Mouse (Mus musculus) embryonic facial prominence, embryonic 11.5 days (tissue): ENCODE data around the gene Tcte3. TPM values are rescaled to one million over a fixed set of nuclear protein-coding genes. Genes with fewer than 3 reads are reported as not detected.
"Not testable (repeated sequence)": the region's sequence is repeated elsewhere in the genome, so short reads cannot be mapped to it uniquely, and the experiment has no call there.

Source experiments
- ATAC-seq: fragments of 200-750 bp; cut with Nextera tagmentation; replicated peaks from 2 replicates; pipeline ENCODE4 v1.8.0; 2017; ENCODE audit warnings: low read depth; ENCODE audit not compliant: insufficient number of reproducible peaks, low FRiP score, low TSS enrichment
- DNase-seq: peaks from one replicate; pipeline ENCODE4 v3.0.0-alpha.2; 2015; ENCODE audit warnings: low spot score
- H3K27ac ChIP-seq: fragments of 300-500 bp; sonication (generic); replicated peaks from 2 replicates; pipeline ENCODE4 v1.5.1; 2014; ENCODE audit warnings: mild to moderate bottlenecking, low read depth, low read length, control low read depth
- H3K27me3 ChIP-seq: fragments of 300-500 bp; sonication (generic); 2 replicates; pipeline ENCODE4 v1.6.1; 2014; ENCODE audit warnings: mild to moderate bottlenecking, low read length, moderate library complexity, mixed read lengths; ENCODE audit not compliant: control insufficient read depth, insufficient read depth
- H3K36me3 ChIP-seq: fragments of 300-500 bp; sonication (generic); replicated peaks from 2 replicates; pipeline ENCODE4 v1.6.1; 2014; ENCODE audit warnings: low read depth, mild to moderate bottlenecking, low read length, moderate library complexity, mixed read lengths; ENCODE audit not compliant: control insufficient read depth, insufficient read depth
- H3K4me1 ChIP-seq: fragments of 300-500 bp; sonication (generic); 2 replicates; pipeline ENCODE4 v1.6.1; 2014; ENCODE audit warnings: low read length, mixed read lengths; ENCODE audit not compliant: control insufficient read depth, insufficient read depth
- H3K4me2 ChIP-seq: fragments of 300-500 bp; sonication (generic); 2 replicates; pipeline ENCODE4 v1.6.1; 2014; ENCODE audit warnings: low read depth, mild to moderate bottlenecking, control low read depth, low read length, moderate library complexity
- H3K4me3 ChIP-seq: fragments of 300-500 bp; sonication (generic); 2 replicates; pipeline ENCODE4 v1.5.1; 2014; ENCODE audit warnings: low read depth, low read length, control low read depth
- H3K9ac ChIP-seq: fragments of 300-500 bp; sonication (generic); replicated peaks from 2 replicates; pipeline ENCODE4 v1.6.1; 2014; ENCODE audit warnings: mild to moderate bottlenecking, control low read depth, low read length
- H3K9me3 ChIP-seq: fragments of 300-500 bp; sonication (generic); replicated peaks from 2 replicates; pipeline ENCODE4 v1.6.1; 2016; ENCODE audit warnings: mild to moderate bottlenecking, low read length, inconsistent platforms, mixed read lengths; ENCODE audit not compliant: control insufficient read depth
- WGBS: fragments of 180-500 bp; shearing (Covaris S2); extraction: QIAGEN DNeasy Blood & Tissue Kit; methylation state at CpG from one replicate; pipeline ENCODE4 v1.1.7; 2014; 5-methylcytosine and 5-hydroxymethylcytosine counted together
- polyA plus RNA-seq: library from polyadenylated mRNA; unstranded; fragments of >200 nt; fragmentation: Nextera tagmentation; extraction: Ambion mirVana; gene quantifications from 2 replicates; pipeline ENCODE4 v1.2.1, GENCODE M21; 2014

The Tcte3 gene
- polyA plus RNA-seq, 1 experiment from 2014 or later, result 0.52 TPM

- H3K4me1 ChIP-seq, H3K9ac ChIP-seq, H3K4me3 ChIP-seq, H3K27me3 ChIP-seq, H3K36me3 ChIP-seq, H3K4me2 ChIP-seq, DNase-seq, H3K9me3 ChIP-seq, H3K27ac ChIP-seq: not testable (repeated sequence)
- ATAC-seq, result peak; percentile 89
- no CpG with 5 or more reads among the region's 47 CpGs for WGBS
Measured at GRCm38 (mm10) chr17:14993139-14993832, 48.0 kb downstream of the Tcte3 start.

GRCm38 (mm10) chr17:14992522-14993138 lies 48.7 kb downstream of the Tcte3 start:
- H3K9ac ChIP-seq, H3K9me3 ChIP-seq, H3K27me3 ChIP-seq, H3K4me1 ChIP-seq, H3K4me3 ChIP-seq, DNase-seq, H3K4me2 ChIP-seq, H3K36me3 ChIP-seq, H3K27ac ChIP-seq: not testable (repeated sequence)
- peak; percentile 12; the same call in 1 of the 2 replicates for ATAC-seq
- WGBS, result no CpG with 5 or more reads among the region's 98 CpGs

- 90% methylated on average over 4 of the region's 5 CpGs for WGBS
- not testable (repeated sequence) for ATAC-seq, H3K4me1 ChIP-seq, H3K4me2 ChIP-seq, DNase-seq, H3K36me3 ChIP-seq, H3K9ac ChIP-seq, H3K4me3 ChIP-seq, H3K9me3 ChIP-seq, H3K27me3 ChIP-seq, H3K27ac ChIP-seq
Measured at GRCm38 (mm10) chr17:14990116-14990702, 51.1 kb downstream of the Tcte3 start.

- WGBS, result no CpG with 5 or more reads among the region's 60 CpGs
- DNase-seq, H3K27me3 ChIP-seq, H3K4me2 ChIP-seq, H3K4me1 ChIP-seq, H3K9me3 ChIP-seq, H3K9ac ChIP-seq, H3K36me3 ChIP-seq, H3K27ac ChIP-seq, H3K4me3 ChIP-seq: not testable (repeated sequence)
- peak; percentile 98 for ATAC-seq
Measured at GRCm38 (mm10) chr17:14978362-14979038, 62.8 kb downstream of the Tcte3 start, which contains the start of the genes 9030025P20Rik and Gm3417. Gene 9030025P20Rik, plus strand, starts transcription at chr17:14978468. Gene Gm3417, minus strand, starts transcription at chr17:14978790.

- WGBS, result 2% methylated on average over 4 of the region's 7 CpGs
- not testable (repeated sequence) for H3K4me3 ChIP-seq, H3K36me3 ChIP-seq, H3K27me3 ChIP-seq, H3K4me2 ChIP-seq, DNase-seq, H3K9ac ChIP-seq, ATAC-seq, H3K4me1 ChIP-seq, H3K27ac ChIP-seq, H3K9me3 ChIP-seq
Measured at GRCm38 (mm10) chr17:14977718-14978361, 63.4 kb downstream of the Tcte3 start.

Other genes with a start within 250 kb of the Tcte3 start
- gene Wdr27, start 98.3 kb downstream of the Tcte3 start, polyA plus RNA-seq, result 4.2 and 4.6 TPM in 2 replicates
- 32.1 and 33.9 TPM in 2 replicates for gene 1600012H06Rik, start 98.3 kb downstream of the Tcte3 start, polyA plus RNA-seq
- 38.3 and 38.9 TPM in 2 replicates for gene Phf10, start 80.2 kb downstream of the Tcte3 start, polyA plus RNA-seq
- 9.4 and 10.7 TPM in 2 replicates for gene 9030025P20Rik, start 63.0 kb downstream of the Tcte3 start, polyA plus RNA-seq
- gene Gm3417, start 62.7 kb downstream of the Tcte3 start, polyA plus RNA-seq, result not detected in 2 replicates
- 3.8 and 6.1 TPM in 2 replicates for gene Gm3435, start 31.3 kb downstream of the Tcte3 start, polyA plus RNA-seq
- gene Ermard, start 280 bp downstream of the Tcte3 start, polyA plus RNA-seq, result 58.7 and 68.2 TPM in 2 replicates
- gene Gm3448, start within 50 bp of the Tcte3 start, polyA plus RNA-seq, result 3.2 and 3.7 TPM in 2 replicates